Mouse (Mus musculus): ENCODE measurements around the gene Tekt4.

Tekt4 gene

DNA sequence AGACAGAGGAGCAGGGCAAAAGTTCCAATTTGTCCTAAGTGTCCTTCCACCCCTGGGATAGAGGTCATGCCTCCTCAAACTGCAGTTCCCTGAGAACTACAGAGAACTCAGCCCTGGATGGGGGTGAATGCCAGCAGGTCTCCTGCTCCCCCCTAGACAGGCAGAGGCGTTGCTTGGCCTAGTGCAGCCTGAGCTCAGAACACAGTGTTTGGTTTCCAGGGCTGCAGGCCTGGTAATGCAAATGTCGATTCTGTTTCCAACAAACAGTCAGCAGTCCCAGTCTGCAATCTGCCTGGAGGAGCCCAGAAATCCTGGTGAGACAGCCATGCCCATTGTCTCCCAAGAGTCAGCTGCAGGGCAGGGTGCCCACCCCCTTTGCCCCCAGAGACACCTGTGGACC lies at the start of gene Tekt4:
Gene Tekt4 (plus strand): TSS at position 344 of the 400 bp plus-strand sequence.
- DNase-seq (ENCODE audit: low spot score in 2 of 2): no peak

- DNase-seq (ENCODE audit: low spot score in 2 of 2): no peak
Observed at GRCm38 (mm10) chr17:25405224-25405895, 49.1 kb upstream of the Tekt4 start.

DNA sequence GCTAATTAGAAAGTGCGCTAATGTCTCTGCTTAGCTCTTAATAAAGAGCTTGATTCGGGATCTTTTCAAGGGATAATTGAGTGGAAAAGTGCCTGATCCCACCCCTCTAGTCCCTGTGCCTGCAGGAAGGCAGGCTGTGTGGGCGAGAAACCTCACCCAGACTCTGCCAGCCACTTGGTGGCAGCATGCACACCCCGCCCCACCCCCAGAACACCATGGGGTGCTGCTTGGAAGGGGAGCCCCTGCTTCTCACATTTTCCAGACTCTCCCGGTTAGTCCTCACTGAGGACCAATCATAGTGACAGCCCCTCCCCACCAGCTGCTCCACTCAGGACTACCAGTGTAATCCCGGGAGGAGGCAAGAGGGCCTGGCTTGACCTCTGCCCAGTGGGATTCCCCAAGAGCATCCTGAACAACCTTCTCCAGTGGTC lies 48.4 kb upstream of the Tekt4 start:
- DNase-seq (ENCODE audit: low spot score in 2 of 2): no peak

DNA sequence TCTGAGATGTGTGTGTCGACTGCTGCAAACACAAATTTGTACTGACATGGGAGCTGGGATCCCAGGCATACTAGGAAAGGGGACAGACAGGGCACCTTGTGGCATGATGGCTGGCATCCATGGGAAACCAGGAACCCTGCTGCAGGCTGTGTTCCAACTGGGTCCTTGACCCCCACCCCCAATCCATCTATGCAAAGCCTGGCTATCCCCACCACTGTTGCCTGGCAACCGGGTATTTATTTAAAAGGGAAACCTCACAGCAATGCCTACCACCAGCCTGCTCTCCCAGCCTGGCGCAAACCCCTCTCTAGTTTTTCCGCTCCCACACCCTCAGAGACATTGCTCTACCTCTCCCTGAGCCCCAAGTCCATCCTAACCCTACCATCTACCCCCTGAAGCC lies 47.1 kb upstream of the Tekt4 start:
- DNase-seq (ENCODE audit: low spot score in 2 of 2): no peak

- no peak for DNase-seq (ENCODE audit: low spot score in 2 of 2)
Observed at GRCm38 (mm10) chr17:25408302-25408999, 46.0 kb upstream of the Tekt4 start.

DNA sequence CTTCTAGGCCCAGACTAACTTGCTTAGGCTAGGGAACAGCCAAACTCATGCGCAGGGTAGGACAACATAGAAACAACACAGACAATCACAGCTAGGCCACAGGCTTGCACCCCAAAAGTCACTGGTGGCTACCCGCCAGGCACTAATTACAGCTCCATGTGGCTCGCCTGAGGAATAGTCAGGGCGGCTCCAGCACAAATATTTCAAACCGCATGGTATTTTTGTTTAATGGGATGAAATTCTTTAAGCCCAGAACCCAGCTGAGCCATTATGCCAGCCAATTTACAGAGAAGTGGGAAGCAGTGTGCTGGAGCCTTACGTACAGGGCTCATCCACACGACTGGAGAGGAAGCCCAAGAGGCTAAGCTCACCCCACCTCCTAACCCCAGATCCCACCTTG lies 44.8 kb upstream of the Tekt4 start:
- no peak for DNase-seq (ENCODE audit: low spot score in 2 of 2)

GRCm38 (mm10) chr17:25410180-25410579 lies 44.2 kb upstream of the Tekt4 start:
- no peak for DNase-seq (ENCODE audit: low spot score in 2 of 2)

- no peak for DNase-seq (ENCODE audit: low spot score in 2 of 2)
Observed at GRCm38 (mm10) chr17:25410786-25411185, 43.6 kb upstream of the Tekt4 start.

GRCm38 (mm10) chr17:25411251-25411650 lies 43.2 kb upstream of the Tekt4 start:
- no peak for DNase-seq (ENCODE audit: low spot score in 2 of 2)

GRCm38 (mm10) chr17:25414209-25414608 lies 40.2 kb upstream of the Tekt4 start:
- peak; percentile 49 to 60 for DNase-seq (ENCODE audit: low spot score in 2 of 2)

GRCm38 (mm10) chr17:25414917-25415316 lies 39.5 kb upstream of the Tekt4 start:
- DNase-seq (ENCODE audit: low spot score in 2 of 2): no peak

GRCm38 (mm10) chr17:25415421-25415913 lies 38.9 kb upstream of the Tekt4 start:
- DNase-seq (ENCODE audit: low spot score in 2 of 2): no peak

DNA sequence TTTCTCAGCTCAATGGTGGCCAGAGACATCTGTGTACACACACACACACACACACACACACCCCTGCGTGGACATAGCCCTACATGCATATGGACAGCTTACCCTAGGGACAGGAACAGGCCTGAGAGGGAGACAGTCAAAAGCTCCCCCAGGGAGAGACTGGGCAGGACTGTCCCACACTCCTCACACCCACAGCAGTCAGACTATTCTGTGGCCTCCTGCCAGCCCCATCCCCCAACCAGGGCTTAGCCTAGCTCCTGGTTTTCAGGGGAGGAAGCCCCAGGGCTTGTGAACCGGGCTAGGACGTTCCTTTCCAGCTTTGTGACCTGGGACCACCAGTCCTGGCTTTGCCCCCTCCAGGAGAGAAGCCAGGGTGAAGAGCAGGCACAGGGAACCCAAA lies 38.2 kb upstream of the Tekt4 start:
- DNase-seq (ENCODE audit: low spot score in 2 of 2): no peak

- DNase-seq (ENCODE audit: low spot score in 2 of 2): no peak
Observed at GRCm38 (mm10) chr17:25417990-25418389, 36.4 kb upstream of the Tekt4 start.

DNA sequence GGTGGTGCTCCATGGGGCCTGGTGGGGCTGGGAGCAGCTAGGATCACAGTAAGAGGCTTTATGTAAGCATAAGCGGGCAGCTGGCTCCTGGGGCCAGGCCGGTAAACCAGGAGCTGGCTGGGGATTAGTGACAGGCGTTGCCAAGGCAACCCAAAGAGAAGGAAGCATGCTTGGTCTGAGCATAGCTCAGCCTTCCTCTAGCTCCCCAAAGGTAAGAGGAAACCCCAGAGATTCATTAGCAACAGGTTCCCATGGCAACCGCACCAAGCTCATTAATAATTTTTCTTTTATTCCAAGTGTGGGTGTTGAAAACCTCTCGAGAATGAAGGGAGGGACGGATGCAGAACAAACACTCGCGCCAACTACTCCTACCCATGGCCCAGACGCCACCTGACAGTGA lies 35.5 kb upstream of the Tekt4 start:
- DNase-seq (ENCODE audit: low spot score in 2 of 2): no peak

GRCm38 (mm10) chr17:25420998-25421397 lies 33.4 kb upstream of the Tekt4 start:
- no peak for DNase-seq (ENCODE audit: low spot score in 2 of 2)

GRCm38 (mm10) chr17:25424526-25425080 lies 29.8 kb upstream of the Tekt4 start:
- DNase-seq (ENCODE audit: low spot score in 2 of 2): no peak

- no peak for DNase-seq (ENCODE audit: low spot score in 2 of 2)
Observed at GRCm38 (mm10) chr17:25425996-25426395, 28.4 kb upstream of the Tekt4 start.

DNA sequence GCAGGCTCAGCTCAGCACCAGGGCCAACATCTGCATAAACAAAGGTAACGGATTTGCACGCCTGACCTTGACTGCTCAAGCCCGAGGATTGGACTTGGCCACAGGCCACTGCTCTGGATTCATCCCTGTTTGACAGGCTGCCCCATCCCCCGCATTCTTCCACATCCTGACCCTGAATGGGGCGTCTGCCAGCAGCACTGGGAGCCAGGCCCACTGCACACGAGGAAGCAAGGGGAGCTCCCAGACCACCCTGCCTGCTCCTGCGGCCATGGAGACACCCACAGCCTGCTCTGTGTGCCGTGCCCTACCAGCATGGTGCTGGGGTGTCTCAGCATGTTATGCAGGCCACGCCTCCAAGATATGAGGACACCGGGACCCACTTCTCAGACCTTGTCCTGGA lies 27.0 kb upstream of the Tekt4 start:
- DNase-seq (ENCODE audit: low spot score in 2 of 2): no peak

GRCm38 (mm10) chr17:25429240-25429639 lies 25.2 kb upstream of the Tekt4 start:
- no peak for DNase-seq (ENCODE audit: low spot score in 2 of 2)

DNA sequence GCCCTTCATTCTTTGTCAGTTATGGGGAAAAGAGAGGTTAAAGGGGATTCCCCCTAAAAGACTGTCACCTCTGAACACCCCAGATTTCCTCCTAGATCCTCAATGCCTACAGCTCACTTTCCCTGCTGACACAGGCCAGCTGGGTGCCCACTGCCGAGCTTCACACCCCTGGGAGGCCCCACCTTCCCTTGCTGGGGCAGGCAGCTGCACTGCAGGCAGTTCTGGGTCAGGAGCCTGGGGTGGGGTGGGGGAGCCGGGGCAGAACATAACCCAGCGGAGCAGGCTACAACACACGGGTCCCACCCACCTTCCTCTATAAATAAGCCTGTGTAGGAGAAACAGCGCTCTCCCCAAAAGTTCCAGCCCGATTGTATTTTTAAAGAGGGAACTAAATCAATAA lies 24.5 kb upstream of the Tekt4 start:
- DNase-seq (ENCODE audit: low spot score in 2 of 2): no peak

GRCm38 (mm10) chr17:25430534-25430933 lies 23.9 kb upstream of the Tekt4 start:
- DNase-seq (ENCODE audit: low spot score in 2 of 2): no peak

Measured in heart, adult 9 months (tissue).